Mouse (Mus musculus): Measurements from ENCODE around the gene Tssk6. TPM values are rescaled to one million over a fixed set of nuclear protein-coding genes. Genes with fewer than 3 reads are reported as not detected.
"Not testable (repeated sequence)": the region's sequence is repeated elsewhere in the genome, so short reads cannot be mapped to it uniquely, and the experiment has no call there.

Tssk6 gene
- total and polyA plus RNA-seq, 2 experiments from 2014 or later, result 0.95 to 4.1 TPM

GRCm38 (mm10) chr8:69939633-69940032, 37.6 kb downstream of the Tssk6 start:
- H3K27ac ChIP-seq (ENCODE audit: low read depth, low read length), result no peak overlapping the region
- H3K4me3 ChIP-seq (ENCODE audit: low read depth, low read length), result no peak overlapping the region
- no peak for ATAC-seq
- H3K9me3 ChIP-seq (ENCODE audit: low read length), result no peaks in the 10 kb centered on the region
- H3K36me3 ChIP-seq (ENCODE audit: insufficient read depth), result peaks cover 5% of the 10 kb centered on the region; the same call in 1 of the 2 replicates
- DNase-seq, result no peak
- no peaks in the 10 kb centered on the region for H3K27me3 ChIP-seq (ENCODE audit: insufficient read depth, low read length)
- H3K4me1 ChIP-seq (ENCODE audit: insufficient read depth), result no peaks in the 10 kb centered on the region
- 56% methylated on average over 3 of the region's 3 CpGs for WGBS
- H3K4me2 ChIP-seq (ENCODE audit: low read depth), result no peak overlapping the region
- H3K9ac ChIP-seq, result no peak overlapping the region
- TF ChIP-seq CTCF (IDR thresholded peaks at IDR 0.05; ENCODE audit: low read depth), result no peak

- H3K36me3 ChIP-seq (ENCODE audit: insufficient read depth), result peaks cover 4% of the 10 kb centered on the region; the same call in 1 of the 2 replicates
- 88% methylated on average over 2 of the region's 2 CpGs for WGBS
- no peak overlapping the region for H3K9ac ChIP-seq
- no peak for ATAC-seq
- no peaks in the 10 kb centered on the region for H3K4me1 ChIP-seq (ENCODE audit: insufficient read depth)
- DNase-seq, result no peak
- H3K4me3 ChIP-seq (ENCODE audit: low read depth, low read length), result no peak overlapping the region
- no peaks in the 10 kb centered on the region for H3K27me3 ChIP-seq (ENCODE audit: insufficient read depth, low read length)
- no peak for TF ChIP-seq CTCF (IDR thresholded peaks at IDR 0.05; ENCODE audit: low read depth)
- H3K9me3 ChIP-seq (ENCODE audit: low read length), result no peaks in the 10 kb centered on the region
- no peak overlapping the region for H3K4me2 ChIP-seq (ENCODE audit: low read depth)
- H3K27ac ChIP-seq (ENCODE audit: low read depth, low read length), result no peak overlapping the region
Measured at GRCm38 (mm10) chr8:69940386-69940785, 38.4 kb downstream of the Tssk6 start.

GRCm38 (mm10) chr8:69942495-69942894, 40.5 kb downstream of the Tssk6 start:
- not testable (repeated sequence) for H3K4me2 ChIP-seq (ENCODE audit: low read depth); DNase-seq; H3K36me3 ChIP-seq (ENCODE audit: insufficient read depth); H3K9me3 ChIP-seq (ENCODE audit: low read length); H3K4me1 ChIP-seq (ENCODE audit: insufficient read depth); ATAC-seq; H3K4me3 ChIP-seq (ENCODE audit: low read depth, low read length); H3K9ac ChIP-seq; H3K27me3 ChIP-seq (ENCODE audit: insufficient read depth, low read length); H3K27ac ChIP-seq (ENCODE audit: low read depth, low read length)
- WGBS, result 91% methylated on average over 2 of the region's 3 CpGs

GRCm38 (mm10) chr8:69950300-69950699, 48.3 kb downstream of the Tssk6 start:
- H3K4me3 ChIP-seq (ENCODE audit: low read depth, low read length), result no peak overlapping the region
- no peaks in the 10 kb centered on the region for H3K36me3 ChIP-seq (ENCODE audit: insufficient read depth)
- no peaks in the 10 kb centered on the region for H3K27me3 ChIP-seq (ENCODE audit: insufficient read depth, low read length)
- no peak for ATAC-seq
- no peaks in the 10 kb centered on the region for H3K9me3 ChIP-seq (ENCODE audit: low read length)
- WGBS, result 96% methylated on average over 2 of the region's 2 CpGs
- no peak overlapping the region for H3K27ac ChIP-seq (ENCODE audit: low read depth, low read length)
- H3K9ac ChIP-seq, result no peak overlapping the region
- no peak for DNase-seq
- no peak for TF ChIP-seq CTCF (IDR thresholded peaks at IDR 0.05; ENCODE audit: low read depth)
- H3K4me2 ChIP-seq (ENCODE audit: low read depth), result no peak overlapping the region
- H3K4me1 ChIP-seq (ENCODE audit: insufficient read depth), result no peaks in the 10 kb centered on the region

Other genes starting within 250 kb of the Tssk6 start
- gene Zfp964, start 247.7 kb upstream of the Tssk6 start, total RNA-seq (2014; rRNA removed), result 4.9 and 5.1 TPM in 2 replicates
- gene Zfp964, start 247.7 kb upstream of the Tssk6 start, polyA plus RNA-seq (2015; fragmentation: Nextera tagmentation; extraction: Ambion mirVana), result 0.64 and 0.92 TPM in 2 replicates
- gene Zfp869, start 191.5 kb upstream of the Tssk6 start, total RNA-seq (2014; rRNA removed), result 24.5 and 34.1 TPM in 2 replicates
- gene Zfp869, start 191.5 kb upstream of the Tssk6 start, polyA plus RNA-seq (2015; fragmentation: Nextera tagmentation; extraction: Ambion mirVana), result 18.8 and 19.2 TPM in 2 replicates
- gene Zfp963, start 152.2 kb upstream of the Tssk6 start, total RNA-seq (2014; rRNA removed), result 5.0 TPM in 2 replicates
- 3.7 and 4.5 TPM in 2 replicates for gene Zfp963, start 152.2 kb upstream of the Tssk6 start, polyA plus RNA-seq (2015; fragmentation: Nextera tagmentation; extraction: Ambion mirVana)
- 0.23 and 3.5 TPM in 2 replicates for gene Gm20422, start 127.3 kb upstream of the Tssk6 start, total RNA-seq (2014; rRNA removed)
- 0.33 and 1.2 TPM in 2 replicates for gene Gm20422, start 127.3 kb upstream of the Tssk6 start, polyA plus RNA-seq (2015; fragmentation: Nextera tagmentation; extraction: Ambion mirVana)
- 61.0 and 74.4 TPM in 2 replicates for gene Atp13a1, start 111.0 kb upstream of the Tssk6 start, total RNA-seq (2014; rRNA removed)
- 37.3 and 39.6 TPM in 2 replicates for gene Atp13a1, start 111.0 kb upstream of the Tssk6 start, polyA plus RNA-seq (2015; fragmentation: Nextera tagmentation; extraction: Ambion mirVana)
- 47.5 and 59.2 TPM in 2 replicates for gene Zfp866, start 111.0 kb upstream of the Tssk6 start, total RNA-seq (2014; rRNA removed)
- 10.7 and 16.6 TPM in 2 replicates for gene Zfp866, start 111.0 kb upstream of the Tssk6 start, polyA plus RNA-seq (2015; fragmentation: Nextera tagmentation; extraction: Ambion mirVana)
- gene Gmip, start 93.5 kb upstream of the Tssk6 start, total RNA-seq (2014; rRNA removed), result 47.4 and 47.6 TPM in 2 replicates
- gene Gmip, start 93.5 kb upstream of the Tssk6 start, polyA plus RNA-seq (2015; fragmentation: Nextera tagmentation; extraction: Ambion mirVana), result 33.2 and 35.0 TPM in 2 replicates
- gene Lpar2, start 79.8 kb upstream of the Tssk6 start, total RNA-seq (2014; rRNA removed), result 5.6 and 6.1 TPM in 2 replicates
- gene Lpar2, start 79.8 kb upstream of the Tssk6 start, polyA plus RNA-seq (2015; fragmentation: Nextera tagmentation; extraction: Ambion mirVana), result 0.38 and 0.45 TPM in 2 replicates
- gene Pbx4, start 69.7 kb upstream of the Tssk6 start, total RNA-seq (2014; rRNA removed), result 23.3 and 38.8 TPM in 2 replicates
- 90.8 and 92.8 TPM in 2 replicates for gene Pbx4, start 69.7 kb upstream of the Tssk6 start, polyA plus RNA-seq (2015; fragmentation: Nextera tagmentation; extraction: Ambion mirVana)
- gene Cilp2, start 14.5 kb upstream of the Tssk6 start, total RNA-seq (2014; rRNA removed), result 13.5 and 13.8 TPM in 2 replicates
- gene Cilp2, start 14.5 kb upstream of the Tssk6 start, polyA plus RNA-seq (2015; fragmentation: Nextera tagmentation; extraction: Ambion mirVana), result 9.5 and 10.1 TPM in 2 replicates
- gene Ndufa13, start 374 bp downstream of the Tssk6 start, total RNA-seq (2014; rRNA removed), result 90.7 and 130 TPM in 2 replicates
- gene Ndufa13, start 374 bp downstream of the Tssk6 start, polyA plus RNA-seq (2015; fragmentation: Nextera tagmentation; extraction: Ambion mirVana), result 209 and 263 TPM in 2 replicates
- gene Yjefn3, start 528 bp downstream of the Tssk6 start, total RNA-seq (2014; rRNA removed), result 8.9 and 15.0 TPM in 2 replicates
- 15.3 and 16.5 TPM in 2 replicates for gene Yjefn3, start 528 bp downstream of the Tssk6 start, polyA plus RNA-seq (2015; fragmentation: Nextera tagmentation; extraction: Ambion mirVana)
- 22.9 and 27.8 TPM in 2 replicates for gene Gatad2a, start 94.2 kb downstream of the Tssk6 start, total RNA-seq (2014; rRNA removed)
- 21.7 and 24.9 TPM in 2 replicates for gene Gatad2a, start 94.2 kb downstream of the Tssk6 start, polyA plus RNA-seq (2015; fragmentation: Nextera tagmentation; extraction: Ambion mirVana)
- gene Mau2, start 140.6 kb downstream of the Tssk6 start, total RNA-seq (2014; rRNA removed), result 137 and 142 TPM in 2 replicates
- 46.6 and 56.2 TPM in 2 replicates for gene Mau2, start 140.6 kb downstream of the Tssk6 start, polyA plus RNA-seq (2015; fragmentation: Nextera tagmentation; extraction: Ambion mirVana)
- gene Sugp1, start 140.6 kb downstream of the Tssk6 start, total RNA-seq (2014; rRNA removed), result 19.9 and 20.9 TPM in 2 replicates
- gene Sugp1, start 140.6 kb downstream of the Tssk6 start, polyA plus RNA-seq (2015; fragmentation: Nextera tagmentation; extraction: Ambion mirVana), result 41.8 and 46.1 TPM in 2 replicates
- gene Tm6sf2, start 170.7 kb downstream of the Tssk6 start, total RNA-seq (2014; rRNA removed), result 0.92 and 3.0 TPM in 2 replicates
- 0.18 and 0.56 TPM in 2 replicates for gene Tm6sf2, start 170.7 kb downstream of the Tssk6 start, polyA plus RNA-seq (2015; fragmentation: Nextera tagmentation; extraction: Ambion mirVana)
- gene Hapln4, start 181.3 kb downstream of the Tssk6 start, total RNA-seq (2014; rRNA removed), result 0.31 and 0.48 TPM in 2 replicates
- 0.53 and 0.71 TPM in 2 replicates for gene Hapln4, start 181.3 kb downstream of the Tssk6 start, polyA plus RNA-seq (2015; fragmentation: Nextera tagmentation; extraction: Ambion mirVana)
- gene Ncan, start 218.7 kb downstream of the Tssk6 start, total RNA-seq (2014; rRNA removed), result 316 and 372 TPM in 2 replicates
- gene Ncan, start 218.7 kb downstream of the Tssk6 start, polyA plus RNA-seq (2015; fragmentation: Nextera tagmentation; extraction: Ambion mirVana), result 112 and 209 TPM in 2 replicates
- 6.6 and 7.2 TPM in 2 replicates for gene Nr2c2ap, start 229.1 kb downstream of the Tssk6 start, total RNA-seq (2014; rRNA removed)
- gene Nr2c2ap, start 229.1 kb downstream of the Tssk6 start, polyA plus RNA-seq (2015; fragmentation: Nextera tagmentation; extraction: Ambion mirVana), result 55.9 and 58.0 TPM in 2 replicates
- 8.5 and 10.2 TPM in 2 replicates for gene Rfxank, start 237.0 kb downstream of the Tssk6 start, total RNA-seq (2014; rRNA removed)
- gene Rfxank, start 237.0 kb downstream of the Tssk6 start, polyA plus RNA-seq (2015; fragmentation: Nextera tagmentation; extraction: Ambion mirVana), result 6.0 and 7.9 TPM in 2 replicates
- gene Borcs8, start 237.3 kb downstream of the Tssk6 start, total RNA-seq (2014; rRNA removed), result 59.3 and 74.9 TPM in 2 replicates
- gene Borcs8, start 237.3 kb downstream of the Tssk6 start, polyA plus RNA-seq (2015; fragmentation: Nextera tagmentation; extraction: Ambion mirVana), result 56.5 and 64.4 TPM in 2 replicates
- 0.90 TPM in 1 of 2 replicates, not detected in the other for gene Mef2b, start 237.5 kb downstream of the Tssk6 start, total RNA-seq (2014; rRNA removed)
- gene Mef2b, start 237.5 kb downstream of the Tssk6 start, polyA plus RNA-seq (2015; fragmentation: Nextera tagmentation; extraction: Ambion mirVana), result 1.3 and 1.7 TPM in 2 replicates